Mouse (Mus musculus): ENCODE measurements around the gene Ptprr.

Gene Ptprr

GRCm38 (mm10) chr10:116199035-116199434 lies 181.0 kb downstream of the Ptprr start:
- DNase-seq, result no peak

DNA sequence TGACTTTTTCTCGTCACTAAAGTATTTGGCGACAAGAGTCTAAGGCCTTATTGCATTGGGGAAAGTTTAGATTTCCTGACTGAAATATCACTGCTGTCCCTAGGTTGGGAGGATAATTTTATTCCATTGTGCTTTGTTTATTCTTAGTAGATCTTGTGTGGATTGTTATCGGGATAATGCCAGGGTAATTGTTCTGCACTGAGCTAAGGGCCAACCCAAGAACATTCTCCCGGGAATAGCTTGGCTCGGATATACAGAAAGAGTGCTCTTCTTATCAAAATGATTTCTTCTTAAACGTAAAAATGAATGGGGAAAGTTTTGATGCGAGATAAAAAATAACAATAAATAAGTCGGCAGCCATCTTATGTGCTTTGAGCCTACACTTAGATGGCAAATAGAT lies 183.5 kb downstream of the Ptprr start:
- DNase-seq, result no peak

GRCm38 (mm10) chr10:116205580-116206358 lies 187.8 kb downstream of the Ptprr start:
- DNase-seq, result peak; percentile 47 to 71

- peak in 1 of 2 experiments; percentile 23 for DNase-seq
These were observed 188.4 kb downstream of the Ptprr start for GRCm38 (mm10) chr10:116206449-116206848.

DNA sequence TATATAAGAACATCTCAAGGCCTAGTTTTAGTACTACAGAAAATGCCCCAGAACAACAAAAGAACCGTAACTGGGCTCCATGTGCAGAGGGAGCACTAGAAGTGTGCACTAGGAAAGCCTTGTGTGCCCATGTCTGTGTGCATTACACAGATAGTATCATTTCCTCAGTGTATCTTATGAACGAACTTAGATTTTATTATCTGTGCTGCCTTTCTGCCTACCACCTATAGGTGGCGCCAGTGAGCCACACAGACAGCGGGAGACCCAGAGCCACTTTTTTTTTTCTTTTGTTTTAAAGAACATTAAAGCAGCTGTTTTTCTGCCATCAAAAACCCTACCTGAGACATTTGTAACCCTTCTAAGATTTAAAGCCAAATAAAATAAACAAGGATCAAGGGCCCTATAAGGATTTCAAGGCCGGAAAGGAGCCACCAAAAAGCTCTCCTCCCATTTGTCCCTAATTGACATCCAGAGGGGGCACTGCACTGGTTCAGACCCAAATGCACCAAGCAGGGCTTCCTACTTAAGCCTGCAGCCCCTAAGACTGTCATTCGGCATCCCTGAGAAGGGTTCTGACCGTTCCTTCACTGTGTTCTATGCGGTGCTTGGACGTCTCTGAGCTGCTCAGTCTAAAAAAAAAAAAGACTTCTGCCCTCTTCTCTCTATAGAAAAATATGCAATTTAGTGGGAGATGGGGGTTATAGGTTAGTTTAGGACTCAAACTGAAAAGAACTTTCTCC lies 190.1 kb downstream of the Ptprr start:
- peak in 1 of 2 experiments; percentile 39 for DNase-seq

- peak; percentile 31 to 42 for DNase-seq
These were observed 190.7 kb downstream of the Ptprr start for GRCm38 (mm10) chr10:116208727-116209115.

DNA sequence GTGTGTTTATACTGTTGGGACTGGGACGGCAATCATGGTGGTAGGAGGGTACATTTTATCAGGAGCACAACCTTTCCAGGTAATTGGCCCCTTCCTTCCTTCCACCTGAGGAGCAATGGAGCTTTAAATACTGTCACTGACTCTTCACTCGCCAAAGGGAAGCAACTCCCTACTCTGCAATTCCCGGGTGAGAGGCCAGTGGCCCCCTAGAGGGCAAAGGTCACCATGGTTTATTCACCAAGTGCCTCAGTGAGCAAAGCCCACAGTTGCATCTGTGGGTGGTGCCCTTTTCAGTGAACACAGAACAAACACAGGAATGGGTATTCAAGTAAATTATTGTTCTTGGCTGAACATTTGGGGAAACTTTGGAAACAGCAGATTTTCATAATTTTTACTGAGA lies 194.1 kb downstream of the Ptprr start:
- DNase-seq, result no peak

DNA sequence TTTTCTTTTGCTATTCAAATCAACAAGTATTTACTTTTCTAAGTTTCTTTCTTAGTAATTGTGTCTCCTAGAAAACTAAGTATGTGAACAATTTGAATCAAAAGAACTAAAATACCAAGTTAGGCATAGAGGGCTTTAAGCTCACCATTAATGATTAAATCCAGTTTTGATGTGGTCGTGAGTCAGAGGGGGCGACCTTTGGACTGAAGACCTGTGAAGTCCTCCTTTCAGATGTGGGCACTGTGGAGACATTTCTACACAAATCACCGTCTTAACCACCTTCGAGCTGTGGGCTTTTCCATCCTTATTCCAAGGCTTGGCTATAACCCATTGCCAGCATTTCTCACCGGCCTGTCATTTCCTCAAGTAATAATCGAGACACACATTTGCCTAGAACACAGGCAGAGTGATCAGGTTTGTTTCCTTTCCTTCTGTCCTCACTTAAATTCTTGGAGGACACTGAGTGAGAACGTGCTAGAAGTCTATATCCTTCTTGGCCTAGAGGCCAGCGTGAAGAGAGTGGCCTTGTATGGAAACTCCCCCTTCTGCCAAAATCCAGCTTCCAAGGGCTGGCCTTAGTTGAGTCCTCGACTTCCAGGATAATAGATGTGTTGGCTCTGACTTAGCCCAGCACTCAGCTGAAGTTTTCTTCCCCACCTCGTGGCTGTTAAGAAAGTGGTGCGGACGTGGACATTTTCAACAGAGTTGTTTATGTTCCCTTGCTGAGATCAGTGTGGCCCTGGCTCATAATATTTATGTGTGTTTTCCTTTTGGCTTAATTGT lies 202.5 kb downstream of the Ptprr start:
- peak; percentile 54 to 71 for DNase-seq

- DNase-seq, result no peak
These were observed 217.3 kb downstream of the Ptprr start for GRCm38 (mm10) chr10:116235299-116235698.

DNA sequence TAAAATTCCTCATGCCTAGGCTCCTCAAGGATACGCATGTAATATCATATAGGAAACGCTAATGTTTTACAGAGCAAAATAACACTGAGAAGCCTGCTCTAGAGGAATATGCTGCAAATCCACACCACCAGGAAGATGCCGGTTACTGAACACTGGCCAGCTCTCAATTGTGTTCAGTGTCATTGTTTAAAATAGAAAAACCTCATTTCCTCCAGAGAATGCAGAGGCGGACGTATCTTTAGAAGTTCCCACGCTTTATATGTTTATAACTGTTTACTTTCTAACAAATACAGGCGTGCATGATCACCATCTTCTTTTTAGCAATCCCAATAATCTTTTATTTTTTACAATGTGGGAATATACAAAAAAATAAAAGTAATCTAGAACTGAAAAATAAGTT lies 224.2 kb downstream of the Ptprr start:
- peak in 1 of 2 experiments; percentile 38 for DNase-seq

DNA sequence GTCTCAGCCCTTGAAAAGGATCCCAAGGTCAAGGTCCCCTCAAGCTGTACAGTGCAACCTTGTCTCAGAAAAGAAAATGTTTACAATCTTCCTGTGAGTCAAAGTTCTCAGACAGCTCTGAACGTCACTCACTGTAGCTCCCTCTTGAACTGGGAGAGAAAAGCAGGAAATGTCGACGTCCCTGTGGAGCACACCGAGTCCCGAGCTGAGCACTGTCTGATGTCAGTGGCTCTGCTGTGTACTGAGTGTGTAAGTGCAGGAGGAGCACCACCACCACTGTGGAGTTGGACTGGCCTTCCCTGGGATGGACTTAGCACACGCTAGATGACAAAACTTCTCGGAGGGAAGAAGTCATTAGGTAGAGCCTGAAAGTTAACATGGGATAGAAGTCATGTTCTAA lies 225.4 kb downstream of the Ptprr start:
- peak in 1 of 2 experiments; percentile 57 for DNase-seq

- no peak for DNase-seq
These were observed 227.6 kb downstream of the Ptprr start for GRCm38 (mm10) chr10:116245632-116246031.

DNA sequence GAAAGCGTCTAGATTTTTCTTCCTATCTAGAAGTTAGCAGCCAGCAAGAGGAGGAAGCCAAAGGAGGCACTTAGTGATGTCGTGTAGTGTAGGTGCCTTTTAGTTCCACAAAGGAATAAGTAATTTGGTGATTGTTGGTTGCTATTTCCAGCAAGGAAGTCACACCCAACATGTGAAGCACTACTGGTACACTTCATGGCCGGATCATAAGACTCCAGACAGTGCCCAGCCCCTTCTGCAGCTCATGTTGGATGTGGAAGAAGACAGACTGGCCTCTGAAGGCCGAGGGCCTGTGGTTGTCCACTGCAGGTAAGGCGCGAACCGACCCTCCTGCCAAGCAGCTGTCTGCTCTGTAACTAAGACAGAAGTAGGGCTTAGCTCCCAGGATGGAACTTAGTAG lies 234.7 kb downstream of the Ptprr start:
- peak in 1 of 2 experiments; percentile 28 for DNase-seq

GRCm38 (mm10) chr10:116253972-116254371 lies 236.0 kb downstream of the Ptprr start:
- DNase-seq, result peak in 1 of 2 experiments; percentile 19

DNA sequence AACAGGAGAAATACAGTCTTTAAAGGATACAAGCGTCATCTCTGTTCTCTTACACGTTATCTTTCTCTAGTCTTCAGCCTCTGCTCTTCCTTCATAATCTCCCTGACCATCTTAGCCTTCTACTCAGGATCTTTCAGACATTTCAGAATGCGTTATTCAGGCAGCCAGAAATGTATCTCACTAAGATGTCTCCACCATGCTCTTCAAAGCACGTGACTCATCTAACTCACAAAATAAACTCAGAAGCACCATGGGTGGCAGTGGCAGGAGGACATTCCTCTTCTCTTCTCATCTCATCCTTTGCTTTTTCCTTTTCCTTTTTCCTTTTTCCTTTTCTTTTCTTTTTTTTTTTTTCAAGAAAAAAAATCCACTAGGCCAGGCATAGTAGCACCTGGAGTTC lies 241.3 kb downstream of the Ptprr start:
- no peak for DNase-seq

GRCm38 (mm10) chr10:116260658-116261433 lies 242.8 kb downstream of the Ptprr start:
- DNase-seq, result peak in 1 of 2 experiments; percentile 10

- no peak for DNase-seq
These were observed 243.5 kb downstream of the Ptprr start for GRCm38 (mm10) chr10:116261559-116261958.

DNA sequence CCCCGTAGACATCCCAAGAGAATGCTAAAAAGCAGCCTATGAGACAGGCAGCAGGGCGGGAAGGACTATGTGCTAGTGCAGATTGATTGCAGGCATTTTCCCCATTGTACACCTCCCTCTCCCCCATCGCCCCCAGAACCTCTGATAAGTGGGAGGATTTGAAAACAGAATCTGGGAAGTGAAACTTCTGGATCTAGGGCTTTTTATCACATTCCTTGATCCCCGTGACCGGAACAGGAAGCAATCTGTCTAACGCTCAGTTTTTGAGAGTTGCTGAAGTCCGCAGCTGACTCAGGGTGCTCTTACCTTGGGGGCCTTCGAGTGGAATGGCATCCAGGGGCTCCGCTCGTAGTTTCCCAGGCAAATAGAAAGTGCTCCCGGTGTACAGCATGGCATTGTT lies 246.5 kb downstream of the Ptprr start:
- DNase-seq, result no peak

- peak; percentile 56 to 70 for DNase-seq
These were observed 248.8 kb downstream of the Ptprr start for GRCm38 (mm10) chr10:116266561-116267433.

GRCm38 (mm10) chr10:116267434-116267822 lies 249.4 kb downstream of the Ptprr start:
- DNase-seq, result no peak

DNA sequence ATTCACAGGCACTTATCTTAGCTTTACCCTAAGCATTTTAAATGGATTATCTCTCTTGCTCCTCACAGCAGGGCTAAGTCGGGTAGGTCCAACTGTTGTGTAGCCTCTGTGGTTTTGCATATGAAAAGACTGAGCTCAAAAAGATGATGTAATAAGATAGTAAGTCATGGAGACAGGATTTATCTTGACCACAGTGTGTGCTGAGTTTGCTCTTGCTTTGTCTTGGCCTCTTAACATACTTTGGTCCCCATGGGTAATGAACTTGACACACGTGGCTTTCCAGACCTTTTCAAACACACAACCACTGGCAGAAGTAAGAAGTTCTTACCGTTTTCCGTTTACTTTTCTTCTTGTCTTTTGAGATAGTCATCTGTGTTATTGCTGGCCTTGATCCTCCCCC lies 250.3 kb downstream of the Ptprr start:
- DNase-seq, result no peak

Data from lung, adult 18-20 months (tissue).